Mouse (Mus musculus) neural tube, embryonic 11.5 days (tissue): Measurements from ENCODE around the gene Hic2. TPM values are rescaled to one million over a fixed set of nuclear protein-coding genes. Genes with fewer than 3 reads are reported as not detected.

Experiments used
- ATAC-seq: fragments of 200-750 bp; cut with Nextera tagmentation; 2 replicates; pipeline ENCODE4 v1.8.0; 2017; ENCODE audit warnings: moderate number of reproducible peaks, mild to moderate bottlenecking, moderate TSS enrichment, moderate library complexity; ENCODE audit not compliant: insufficient read depth, low FRiP score, low TSS enrichment
- DNase-seq: peaks from one replicate; pipeline ENCODE4 v3.0.0-alpha.2; 2015; ENCODE audit warnings: low spot score
- H3K27ac ChIP-seq: fragments of 300-500 bp; sonication (generic); 2 replicates; pipeline ENCODE4 v1.5.1; 2014; ENCODE audit warnings: low read depth, mild to moderate bottlenecking, low read length
- H3K27me3 ChIP-seq: fragments of 300-500 bp; sonication (generic); 2 replicates; pipeline ENCODE4 v1.6.1; 2014; ENCODE audit warnings: mild to moderate bottlenecking, low read length, mixed read lengths; ENCODE audit not compliant: control insufficient read depth, insufficient read depth
- H3K36me3 ChIP-seq: fragments of 300-500 bp; sonication (generic); 2 replicates; pipeline ENCODE4 v1.6.1; 2014; ENCODE audit warnings: mild to moderate bottlenecking, low read length, moderate library complexity, mixed read lengths; ENCODE audit not compliant: control insufficient read depth, insufficient read depth
- H3K4me1 ChIP-seq: fragments of 300-500 bp; sonication (generic); 2 replicates; pipeline ENCODE4 v1.6.1; 2014; ENCODE audit warnings: low read length, mixed read lengths; ENCODE audit not compliant: control insufficient read depth, insufficient read depth
- H3K4me2 ChIP-seq: fragments of 300-500 bp; sonication (generic); 2 replicates; pipeline ENCODE4 v1.6.1; 2014; ENCODE audit warnings: low read depth, mild to moderate bottlenecking, moderate library complexity
- H3K4me3 ChIP-seq: fragments of 300-500 bp; sonication (generic); 2 replicates; pipeline ENCODE4 v1.5.1; 2014; ENCODE audit warnings: low read depth, low read length
- H3K9ac ChIP-seq: fragments of 300-500 bp; sonication (generic); 2 replicates; pipeline ENCODE4 v1.6.1; 2014; ENCODE audit warnings: mild to moderate bottlenecking, low read length
- H3K9me3 ChIP-seq: fragments of 300-500 bp; sonication (generic); 2 replicates; pipeline ENCODE4 v1.6.1; 2016; ENCODE audit warnings: low read length; ENCODE audit not compliant: control insufficient read depth
- WGBS: fragments of 180-500 bp; shearing (Covaris S2); extraction: QIAGEN DNeasy Blood & Tissue Kit; methylation state at CpG from one replicate; pipeline ENCODE4 v1.1.7; 2014; 5-methylcytosine and 5-hydroxymethylcytosine counted together
- polyA plus RNA-seq: library from polyadenylated mRNA; unstranded; fragments of >200 nt; fragmentation: Nextera tagmentation; extraction: Ambion mirVana; gene quantifications from 2 replicates; pipeline ENCODE4 v1.2.1, GENCODE M21; 2014

Hic2 gene
- polyA plus RNA-seq, 1 experiment from 2014 or later = 11.2 TPM

DNA sequence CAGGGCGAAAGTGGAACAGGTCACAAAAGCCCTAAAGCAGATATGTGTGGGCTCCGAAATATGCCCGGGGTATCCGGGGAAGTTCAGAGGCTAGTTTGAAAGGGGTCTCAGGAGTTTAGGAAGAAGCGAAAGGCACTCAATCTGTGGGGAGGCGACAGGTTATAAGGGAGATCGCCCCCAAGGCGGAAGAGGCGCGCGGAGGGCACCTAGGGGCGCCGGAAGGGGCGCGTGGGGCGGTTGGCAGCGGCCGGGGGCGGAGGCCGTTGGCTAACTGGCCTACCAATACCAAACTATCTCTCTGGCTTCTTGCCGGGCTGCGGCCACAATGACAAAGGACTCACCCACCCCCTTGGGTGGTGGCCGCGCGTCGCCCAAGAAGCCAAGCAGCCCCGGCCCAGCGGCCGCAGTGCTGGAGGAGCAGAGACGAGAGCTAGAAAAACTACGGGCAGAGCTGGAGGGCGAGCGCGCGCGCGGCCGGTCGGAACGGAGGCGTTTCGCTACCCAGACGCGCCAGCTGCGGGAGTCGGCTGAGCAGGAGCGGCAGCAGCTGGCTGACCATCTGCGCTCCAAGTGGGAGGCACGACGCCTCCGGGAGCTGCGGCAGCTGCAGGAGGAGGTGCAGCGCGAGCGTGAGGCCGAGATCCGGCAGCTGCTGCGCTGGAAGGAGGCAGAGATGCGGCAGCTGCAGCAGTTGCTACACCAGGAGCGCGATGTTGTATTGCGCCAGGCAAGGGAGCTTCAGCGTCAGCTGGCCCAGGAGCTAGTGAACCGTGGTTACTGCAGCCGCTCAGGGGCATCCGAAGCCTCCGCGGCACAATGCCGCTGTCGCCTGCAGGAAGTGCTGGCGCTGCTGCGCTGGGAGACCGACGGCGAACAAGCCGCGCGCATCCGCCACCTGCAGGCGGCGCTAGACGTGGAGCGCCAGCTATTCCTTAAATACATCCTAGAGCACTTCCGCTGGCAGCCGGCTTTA lies 24.7 kb upstream of the Hic2 start, which contains the start of gene Rimbp3:
TSS of gene Rimbp3 (plus strand) at position 215 of the 973 bp plus-strand sequence.
- under 1% methylated on average over 85 of the region's 85 CpGs for WGBS
- H3K4me3 ChIP-seq = peak within 1 kb of the TSS; percentile 59
- ATAC-seq = peak; percentile 86
- no peaks in the 10 kb centered on the region for H3K9me3 ChIP-seq
- H3K4me1 ChIP-seq = peaks cover 10% of the 10 kb centered on the region
- peaks cover 3% of the 10 kb centered on the region; the same call in 1 of the 2 replicates for H3K27me3 ChIP-seq
- H3K9ac ChIP-seq = peak within 1 kb of the TSS; percentile 80
- peak within 1 kb of the TSS; percentile 98 for H3K4me2 ChIP-seq
- peak within 1 kb of the TSS; percentile 78 for H3K27ac ChIP-seq
- peak; percentile 96 for DNase-seq
- H3K36me3 ChIP-seq = no peaks in the 10 kb centered on the region

DNA sequence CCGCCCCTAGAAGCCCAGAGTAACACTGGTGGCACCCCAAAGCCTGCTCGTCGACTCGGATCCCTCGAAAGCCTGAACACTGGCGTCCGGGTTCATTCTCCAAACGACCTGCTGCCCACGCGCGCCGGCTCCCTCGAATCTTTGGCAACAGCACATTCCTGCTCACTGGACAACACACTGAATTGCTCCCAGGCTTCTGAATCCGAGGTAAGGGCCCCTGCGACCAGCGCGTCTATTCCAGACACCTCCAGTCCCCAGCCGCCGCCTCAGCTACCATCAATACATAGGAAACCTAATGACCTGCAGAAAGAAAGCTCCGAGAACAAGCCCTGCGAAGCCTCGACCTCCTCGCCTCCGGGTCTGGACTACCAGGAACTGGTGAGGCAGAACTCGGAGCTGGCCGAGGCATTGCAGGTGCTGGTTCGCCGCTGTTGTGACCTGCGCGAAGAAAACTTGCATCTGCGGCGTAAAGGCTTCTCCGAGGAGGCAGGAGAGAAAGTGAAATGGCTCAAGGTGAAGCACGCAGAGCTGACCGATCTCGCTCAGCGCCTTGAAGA lies 23.9 kb upstream of the Hic2 start:
- Histone ChIP-seq H3K36me3 (no peaks in the 10 kb centered on the region), H3K4me1 (peaks cover 10% of the 10 kb centered on the region), H3K27me3 (peaks cover 3% of the 10 kb centered on the region; the same call in 1 of the 2 replicates), H3K4me2 (peak overlapping the region; percentile 98), H3K4me3 (peak overlapping the region; percentile 59), H3K9me3 (no peaks in the 10 kb centered on the region), H3K27ac (peak overlapping the region; percentile 78), H3K9ac (peak overlapping the region; percentile 80)
- 2% methylated on average over 37 of the region's 37 CpGs for WGBS
- no peak for DNase-seq
- no peak for ATAC-seq

DNA sequence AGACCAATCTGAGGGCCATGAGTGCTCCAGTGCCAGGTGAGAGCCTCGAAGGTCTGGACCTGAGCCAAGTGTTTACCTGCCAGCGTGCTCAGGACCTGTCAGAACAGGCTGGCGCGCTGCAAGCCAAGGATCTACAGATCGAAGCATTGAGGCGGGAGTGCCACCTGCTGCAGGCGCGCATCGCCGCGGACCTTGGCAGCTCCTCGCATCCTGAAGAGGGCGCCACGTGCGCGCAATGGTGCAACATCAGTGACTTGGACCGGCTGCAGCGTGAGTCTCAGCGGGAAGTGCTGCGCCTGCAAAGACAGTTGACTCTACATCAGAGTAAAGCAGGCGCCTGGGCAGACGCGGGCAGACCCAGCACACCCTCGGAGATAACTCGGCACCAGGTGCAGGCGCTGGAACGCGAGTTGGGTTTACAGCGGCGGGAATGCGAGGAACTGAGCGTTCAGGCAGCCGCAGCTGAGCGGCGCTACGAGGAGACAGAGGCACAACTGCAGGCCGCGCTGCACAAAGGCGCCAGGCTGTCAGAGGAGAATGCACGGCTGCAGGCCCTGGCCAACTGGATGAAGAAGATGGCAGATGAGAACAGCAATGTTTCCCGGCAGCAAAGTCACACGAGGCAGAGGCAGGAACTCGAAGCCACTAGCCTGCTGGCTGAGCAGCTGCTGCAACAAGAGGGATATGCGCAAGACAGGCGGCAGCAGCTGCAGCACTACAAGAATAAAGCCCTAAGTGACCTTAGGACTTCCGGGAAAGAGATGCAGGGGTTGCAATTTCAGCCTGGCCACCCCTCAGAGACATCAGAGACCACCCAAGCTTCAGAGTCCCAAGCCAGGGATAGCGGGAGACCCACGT lies 23.2 kb upstream of the Hic2 start:
- H3K9me3 ChIP-seq = no peaks in the 10 kb centered on the region
- peak overlapping the region; percentile 78; the same call in 1 of the 2 replicates for H3K27ac ChIP-seq
- DNase-seq = peak; percentile 92
- no peaks in the 10 kb centered on the region for H3K36me3 ChIP-seq
- peak overlapping the region; percentile 59 for H3K4me3 ChIP-seq
- H3K4me2 ChIP-seq = peak overlapping the region; percentile 98
- H3K9ac ChIP-seq = peak overlapping the region; percentile 80
- H3K4me1 ChIP-seq = peaks cover 10% of the 10 kb centered on the region
- H3K27me3 ChIP-seq = peaks cover 3% of the 10 kb centered on the region; the same call in 1 of the 2 replicates
- peak; percentile 60 for ATAC-seq
- 7% methylated on average over 48 of the region's 48 CpGs for WGBS

DNA sequence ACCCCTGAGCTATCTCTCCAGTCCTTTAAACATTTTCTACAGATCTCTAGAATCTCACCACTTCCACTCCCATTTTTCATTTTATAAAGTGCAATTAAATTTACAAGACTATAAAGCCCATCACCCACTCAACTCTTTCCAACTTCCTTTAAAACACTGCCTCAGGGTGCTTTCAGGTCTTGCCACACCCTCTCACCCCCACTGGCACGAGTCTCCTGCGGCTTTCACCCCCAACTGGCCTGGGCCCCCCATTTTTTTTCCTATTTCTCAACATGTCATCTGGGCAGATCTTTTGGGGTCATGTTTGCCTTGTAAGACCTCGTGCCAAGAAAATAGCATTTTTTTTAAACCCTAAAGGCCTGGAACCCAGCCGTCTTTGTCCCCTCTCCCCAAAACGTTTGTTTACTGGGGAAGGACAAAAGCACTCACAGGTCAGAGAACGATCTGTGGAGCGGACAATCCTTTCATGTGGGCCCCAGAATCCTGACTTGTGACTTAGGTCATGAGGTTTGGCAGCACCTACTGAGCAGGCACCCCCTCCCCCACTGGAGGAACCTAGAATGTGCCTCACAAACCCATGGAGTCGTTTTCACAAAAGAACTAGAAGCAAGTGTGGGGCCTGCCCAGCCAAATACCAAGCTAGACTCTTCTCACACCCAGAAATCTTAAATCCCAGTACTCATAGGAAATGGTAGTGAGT lies 16.3 kb upstream of the Hic2 start:
- Histone ChIP-seq H3K36me3 (no peaks in the 10 kb centered on the region), H3K27me3 (no peaks in the 10 kb centered on the region), H3K9me3 (no peaks in the 10 kb centered on the region), H3K4me3 (no peak overlapping the region), H3K9ac (no peak overlapping the region), H3K4me1 (no peaks in the 10 kb centered on the region), H3K27ac (no peak overlapping the region), H3K4me2 (no peak overlapping the region)
- ATAC-seq (no peak), DNase-seq (no peak)
- WGBS = 56% methylated on average over 8 of the region's 8 CpGs

DNA sequence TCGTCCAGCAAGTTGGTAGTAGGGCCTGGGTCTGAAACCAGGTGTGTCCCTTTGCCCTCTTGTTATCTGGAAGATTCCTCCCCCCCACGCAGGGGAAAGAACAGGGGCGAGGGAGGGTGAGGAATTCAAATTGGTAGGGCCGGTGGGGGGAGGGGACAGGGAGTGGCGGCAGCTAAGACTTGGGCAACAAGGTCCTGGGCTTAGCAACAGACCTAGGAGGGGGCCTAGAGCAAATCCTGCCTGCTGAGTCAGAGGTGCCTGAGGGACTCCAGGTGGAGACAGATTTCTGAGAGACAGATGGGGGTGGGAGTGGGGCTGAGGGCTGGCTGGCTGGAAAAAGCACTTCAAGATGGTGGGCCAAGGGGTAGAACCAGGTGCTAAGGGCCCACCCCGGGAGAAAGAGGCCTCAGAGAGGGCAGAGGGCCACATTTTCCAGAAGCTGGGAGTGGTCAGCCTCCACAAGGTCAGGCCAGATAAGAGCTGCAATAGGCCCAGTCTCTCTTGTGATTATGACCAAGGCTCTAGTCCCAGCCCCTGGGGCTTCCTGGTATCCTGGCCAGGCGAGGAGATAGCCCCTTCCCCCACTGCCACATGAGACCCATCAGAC lies 13.1 kb upstream of the Hic2 start:
- no peak overlapping the region for H3K4me3 ChIP-seq
- no peaks in the 10 kb centered on the region for H3K9me3 ChIP-seq
- no peaks in the 10 kb centered on the region for H3K36me3 ChIP-seq
- H3K9ac ChIP-seq = no peak overlapping the region
- H3K4me1 ChIP-seq = no peaks in the 10 kb centered on the region
- DNase-seq (no peak), ATAC-seq (no peak)
- H3K4me2 ChIP-seq = no peak overlapping the region
- 45% methylated on average over 7 of the region's 7 CpGs for WGBS
- no peak overlapping the region for H3K27ac ChIP-seq
- no peaks in the 10 kb centered on the region for H3K27me3 ChIP-seq

DNA sequence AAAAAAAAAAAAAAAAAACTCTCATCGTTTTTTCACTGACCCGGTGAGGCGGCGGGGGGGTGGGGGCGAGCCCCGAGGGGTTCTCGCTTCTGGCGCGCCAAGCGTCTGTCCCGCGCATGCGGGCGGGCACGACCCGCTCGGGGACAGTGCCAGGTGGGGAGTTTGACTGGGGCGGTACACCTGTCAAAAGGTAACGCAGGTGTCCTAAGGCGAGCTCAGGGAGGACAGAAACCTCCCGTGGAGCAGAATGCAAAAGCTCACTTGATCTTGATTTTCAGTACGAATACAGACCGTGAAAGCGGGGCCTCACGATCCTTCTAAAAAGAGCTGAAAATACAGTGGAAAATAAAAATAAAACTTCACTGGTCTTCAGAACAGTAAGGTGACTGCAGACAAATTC lies 11.2 kb upstream of the Hic2 start:
- H3K4me2 ChIP-seq = no peak overlapping the region
- H3K4me3 ChIP-seq = no peak overlapping the region
- no peaks in the 10 kb centered on the region for H3K27me3 ChIP-seq
- no peak overlapping the region for H3K27ac ChIP-seq
- no peaks in the 10 kb centered on the region for H3K36me3 ChIP-seq
- H3K9ac ChIP-seq = no peak overlapping the region
- DNase-seq = peak; percentile 88
- no peaks in the 10 kb centered on the region for H3K9me3 ChIP-seq
- peak; percentile 100 for ATAC-seq
- 30% methylated on average over 25 of the region's 25 CpGs for WGBS
- H3K4me1 ChIP-seq = no peaks in the 10 kb centered on the region

DNA sequence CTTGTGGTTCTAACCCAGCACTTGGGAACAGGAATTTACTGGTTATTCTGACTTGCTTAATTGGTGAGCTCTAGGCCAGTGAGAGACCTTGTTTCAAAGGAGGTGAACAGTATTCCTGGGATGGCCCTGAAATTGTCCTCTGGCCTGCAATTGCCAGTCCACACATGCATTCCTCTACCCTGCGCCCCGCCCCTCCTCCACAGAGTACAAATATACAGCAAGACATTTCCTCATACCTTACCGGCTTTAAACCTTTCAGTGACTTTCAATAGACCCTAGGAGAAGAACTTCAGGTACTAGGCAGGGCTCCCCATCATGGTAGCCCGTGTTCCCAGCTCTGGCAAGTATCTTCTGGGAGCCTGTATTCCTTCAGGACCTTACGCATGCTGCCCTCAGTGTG lies 7.8 kb upstream of the Hic2 start:
- Histone ChIP-seq H3K36me3 (no peaks in the 10 kb centered on the region), H3K4me1 (no peaks in the 10 kb centered on the region), H3K9ac (no peak overlapping the region), H3K4me3 (no peak overlapping the region), H3K4me2 (no peak overlapping the region), H3K27ac (no peak overlapping the region), H3K27me3 (no peaks in the 10 kb centered on the region), H3K9me3 (no peaks in the 10 kb centered on the region)
- WGBS = 89% methylated on average over 5 of the region's 5 CpGs
- no peak for DNase-seq
- no peak for ATAC-seq

DNA sequence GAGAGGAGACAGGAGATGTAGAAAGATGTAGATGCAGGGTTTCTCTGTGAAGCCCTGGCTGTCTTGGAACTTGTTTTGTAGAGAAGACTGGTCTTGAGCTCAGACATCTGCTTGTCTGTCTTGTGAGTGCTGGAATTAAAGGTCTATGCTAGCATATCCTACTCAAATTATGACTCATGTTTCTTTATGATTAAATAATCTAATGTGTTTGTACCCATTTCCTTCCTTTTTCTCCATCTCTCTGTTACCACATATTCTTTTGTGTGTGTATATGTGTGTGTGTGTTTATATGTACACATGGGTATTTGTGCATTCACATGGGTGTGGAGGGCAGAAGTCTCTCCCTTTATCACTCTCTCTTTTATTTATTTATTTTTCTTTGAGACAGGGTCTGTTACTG lies 6.9 kb upstream of the Hic2 start:
- Histone ChIP-seq H3K9me3 (no peaks in the 10 kb centered on the region), H3K4me2 (no peak overlapping the region), H3K36me3 (no peaks in the 10 kb centered on the region), H3K27me3 (no peaks in the 10 kb centered on the region), H3K9ac (no peak overlapping the region), H3K4me1 (no peaks in the 10 kb centered on the region), H3K4me3 (no peak overlapping the region), H3K27ac (no peak overlapping the region)
- ATAC-seq (no peak), DNase-seq (no peak)
